In the genomic region with DNA sequence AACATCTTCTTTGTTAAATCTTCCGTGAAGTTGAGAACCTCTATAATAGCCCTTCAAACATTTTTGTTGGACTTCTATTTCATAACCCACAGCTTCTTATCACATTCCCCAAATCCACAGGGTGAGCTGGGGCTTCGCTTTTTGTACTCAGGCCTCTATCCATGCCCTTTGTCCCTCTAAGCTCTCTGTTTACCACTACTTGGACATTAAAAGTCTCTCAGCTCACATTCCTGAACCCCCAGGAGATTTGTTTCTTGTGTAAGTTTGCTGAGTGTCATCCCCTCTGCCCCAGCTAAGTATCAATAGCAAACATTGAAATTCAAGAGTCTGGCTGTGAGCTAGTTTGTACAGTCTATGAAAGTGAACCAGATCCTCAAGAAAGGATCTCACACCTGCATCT, we compare ENCODE assay signal across 21 mouse cellular contexts.
DNase-seq lines count a peak whose midpoint lies in the region; ATAC-seq lines count a peak whose summit lies in the region.
"Had no signal": no experiment of that assay in that cellular context is flagged by ENCODE, and none has a peak within 500 bp of the region (broad histone marks: within the 10 kb centered on the region; RNA-seq: fewer than 3 reads in every experiment).

No protein-coding gene starts in this region.

- H3K27ac ChIP-seq in embryonic facial prominence, embryonic 11.5 days (replicated peaks; ENCODE audit: low read depth, low read length), result no peak overlapping the region
- H3K27ac ChIP-seq in embryonic facial prominence, embryonic 10.5 days (replicated peaks), result no peak overlapping the region
- H3K27ac ChIP-seq: embryonic facial prominence, embryonic 12.5 days; forebrain, embryonic 15.5 days; gastrocnemius, adult 2 months; heart, embryonic 10.5 days; hindbrain, embryonic 13.5 days; hindbrain, postnatal 0 days had no signal

- no peaks in the 10 kb centered on the region for H3K27me3 ChIP-seq in embryonic facial prominence, embryonic 11.5 days (ENCODE audit: control insufficient read depth, insufficient read depth, low read length)
- no peaks in the 10 kb centered on the region for H3K27me3 ChIP-seq in embryonic facial prominence, embryonic 10.5 days (replicated peaks; ENCODE audit: low read depth, poor library complexity, severe bottlenecking)
- H3K27me3 ChIP-seq: CH12.LX; embryonic facial prominence, embryonic 12.5 days; forebrain, embryonic 15.5 days; hindbrain, embryonic 13.5 days had no signal

- 50% methylated on average over 2 of the region's 2 CpGs for WGBS in embryonic facial prominence, embryonic 11.5 days
- WGBS in embryonic facial prominence, embryonic 10.5 days, result 56% methylated on average over 2 of the region's 2 CpGs

- H3K4me1 ChIP-seq in embryonic facial prominence, embryonic 11.5 days (ENCODE audit: control insufficient read depth, insufficient read depth, low read length), result no peaks in the 10 kb centered on the region
- H3K4me1 ChIP-seq in embryonic facial prominence, embryonic 10.5 days, result no peaks in the 10 kb centered on the region
- H3K4me1 ChIP-seq: embryonic facial prominence, embryonic 12.5 days; forebrain, embryonic 15.5 days; heart, embryonic 10.5 days; hindbrain, embryonic 13.5 days had no signal

- no peaks in the 10 kb centered on the region for H3K9me3 ChIP-seq in embryonic facial prominence, embryonic 11.5 days (replicated peaks; ENCODE audit: control insufficient read depth, low read length)
- no peaks in the 10 kb centered on the region for H3K9me3 ChIP-seq in embryonic facial prominence, embryonic 10.5 days
- H3K9me3 ChIP-seq: embryonic facial prominence, embryonic 12.5 days; forebrain, embryonic 15.5 days; heart, embryonic 10.5 days; hindbrain, embryonic 13.5 days had no signal

- no peak overlapping the region for H3K4me2 ChIP-seq in embryonic facial prominence, embryonic 11.5 days (ENCODE audit: low read depth, low read length)
- H3K4me2 ChIP-seq: embryonic facial prominence, embryonic 12.5 days; forebrain, embryonic 15.5 days; hindbrain, embryonic 13.5 days had no signal

- H3K9ac ChIP-seq in embryonic facial prominence, embryonic 11.5 days (replicated peaks; ENCODE audit: low read length), result no peak overlapping the region
- H3K9ac ChIP-seq: embryonic facial prominence, embryonic 12.5 days; forebrain, embryonic 15.5 days; hindbrain, embryonic 13.5 days had no signal

- ATAC-seq in embryonic facial prominence, embryonic 11.5 days (replicated peaks; ENCODE audit: insufficient number of reproducible peaks, low FRiP score, low TSS enrichment, low read depth), result no peak
- ATAC-seq: forebrain, embryonic 15.5 days; hindbrain, postnatal 0 days; Patski had no signal

- peak; percentile 2 for DNase-seq in embryonic facial prominence, embryonic 11.5 days (ENCODE audit: low spot score)
- no peak for DNase-seq in embryonic facial prominence, embryonic 10.5 days (ENCODE audit: low spot score)
- peak; percentile 1 for DNase-seq in ZHBTc4 (ENCODE audit: low read depth, low spot score)
- DNase-seq in embryo, embryonic 10 days (ENCODE audit: low spot score), result peak; percentile 22
- peak; percentile 21 for DNase-seq in mesoderm, embryonic 11.5 days (ENCODE audit: low read depth, low spot score)
- DNase-seq in retina, embryonic 14.5 days (ENCODE audit: low spot score), result no peak
- DNase-seq in thymus, postnatal 36 days, result no peak
- DNase-seq: cerebellum, adult 18-20 months; cerebellum, postnatal 10 days; gastrocnemius, adult 2 months; gastrocnemius, postnatal 36 days; heart, postnatal 10 days; kidney, adult 11 months; kidney, adult 9 months had no signal

- H3K36me3 ChIP-seq in embryonic facial prominence, embryonic 11.5 days (replicated peaks; ENCODE audit: control insufficient read depth, insufficient read depth, low read depth, low read length), result no peaks in the 10 kb centered on the region
- no peaks in the 10 kb centered on the region for H3K36me3 ChIP-seq in embryonic facial prominence, embryonic 10.5 days (replicated peaks)
- H3K36me3 ChIP-seq: embryonic facial prominence, embryonic 12.5 days; forebrain, embryonic 15.5 days; heart, embryonic 10.5 days; hindbrain, embryonic 13.5 days had no signal

- H3K4me3 ChIP-seq in embryonic facial prominence, embryonic 11.5 days (ENCODE audit: low read depth, low read length), result no peak overlapping the region
- no peak overlapping the region for H3K4me3 ChIP-seq in embryonic facial prominence, embryonic 10.5 days
- H3K4me3 ChIP-seq: embryonic facial prominence, embryonic 12.5 days; forebrain, embryonic 15.5 days; gastrocnemius, adult 2 months; heart, embryonic 10.5 days; hindbrain, embryonic 13.5 days had no signal

Comparison
In these comparisons a context has a peak if more than half of its experiments do, and no peak if none do; other contexts are left out.
1. DNase-seq: peak in embryonic facial prominence, embryonic 11.5 days (single experiment), ZHBTc4 (single experiment), embryo, embryonic 10 days (single experiment) and mesoderm, embryonic 11.5 days (single experiment); none in embryonic facial prominence, embryonic 10.5 days (single experiment), retina, embryonic 14.5 days (single experiment) and thymus, postnatal 36 days (0 of 2).